Mouse (Mus musculus) thymus, adult 2 months (tissue): ENCODE data around the gene Prdm13.

Source experiments
- CTCF ChIP-seq: fragments of 200-500 bp; IDR thresholded peaks from 2 replicates; pipeline ENCODE4 v1.5.1; 2012; ENCODE audit warnings: mild to moderate bottlenecking, control low read depth, low read length, moderate library complexity, borderline replicate concordance; ENCODE audit not compliant: control insufficient read depth, poor library complexity, insufficient read depth; ENCODE audit errors: extremely low read depth
- POLR2A ChIP-seq: fragments of 200-500 bp; IDR thresholded peaks from 2 replicates; pipeline ENCODE4 v1.6.1; 2012; ENCODE audit warnings: mild to moderate bottlenecking, low read length, control low read depth, moderate library complexity; ENCODE audit not compliant: control insufficient read depth, poor library complexity, insufficient read depth; ENCODE audit errors: extremely low read depth

- no peak for TF ChIP-seq CTCF
- TF ChIP-seq POLR2A = no peak
Observed at GRCm38 (mm10) chr4:21678975-21679623, 6.7 kb downstream of the Prdm13 start.
